Mouse (Mus musculus): ENCODE measurements around the gene Plcb1. TPM values are rescaled to one million over a fixed set of nuclear protein-coding genes. Genes with fewer than 3 reads are reported as not detected.

The Plcb1 gene
- polyA plus RNA-seq, 1 experiment from 2014 or later: 7.9 TPM

DNA sequence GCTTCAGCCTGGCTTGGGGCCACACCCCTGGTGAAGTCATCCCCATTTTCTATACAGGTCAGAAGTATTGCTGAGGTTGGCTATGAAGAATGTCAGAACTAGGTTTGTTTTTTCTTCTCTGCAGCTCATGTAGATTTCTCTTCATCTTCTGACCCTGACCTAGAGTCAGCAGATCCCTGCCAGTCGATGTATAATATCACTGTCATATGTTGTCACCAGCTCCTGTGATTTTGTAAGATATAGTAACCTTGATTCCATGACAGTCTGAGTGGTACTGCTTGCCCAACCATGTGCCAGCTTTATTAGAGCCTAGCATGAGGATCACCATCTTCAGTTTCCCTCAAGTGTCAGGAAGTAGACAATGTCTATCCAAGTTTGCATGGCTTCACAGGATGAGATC is 233.7 kb downstream of the Plcb1 start:
- Histone ChIP-seq H3K9ac (ENCODE audit: low read depth, low read length) (no peak overlapping the region), H3K9me3 (ENCODE audit: control insufficient read depth, low read length) (no peaks in the 10 kb centered on the region), H3K27me3 (replicated peaks; ENCODE audit: control insufficient read depth, insufficient read depth, low read length) (no peaks in the 10 kb centered on the region), H3K36me3 (ENCODE audit: control insufficient read depth, insufficient read depth, low read length) (no peaks in the 10 kb centered on the region), H3K27ac (ENCODE audit: low read depth, low read length) (no peak overlapping the region), H3K4me2 (no peak overlapping the region), H3K4me3 (ENCODE audit: low read depth, low read length) (no peak overlapping the region), H3K4me1 (replicated peaks; ENCODE audit: control insufficient read depth, insufficient read depth, low read length) (no peaks in the 10 kb centered on the region)
- DNase-seq (ENCODE audit: low spot score) (no peak), ATAC-seq (replicated peaks; ENCODE audit: low FRiP score) (no peak)
- 78% methylated on average over 1 of the region's 1 CpGs for WGBS

DNA sequence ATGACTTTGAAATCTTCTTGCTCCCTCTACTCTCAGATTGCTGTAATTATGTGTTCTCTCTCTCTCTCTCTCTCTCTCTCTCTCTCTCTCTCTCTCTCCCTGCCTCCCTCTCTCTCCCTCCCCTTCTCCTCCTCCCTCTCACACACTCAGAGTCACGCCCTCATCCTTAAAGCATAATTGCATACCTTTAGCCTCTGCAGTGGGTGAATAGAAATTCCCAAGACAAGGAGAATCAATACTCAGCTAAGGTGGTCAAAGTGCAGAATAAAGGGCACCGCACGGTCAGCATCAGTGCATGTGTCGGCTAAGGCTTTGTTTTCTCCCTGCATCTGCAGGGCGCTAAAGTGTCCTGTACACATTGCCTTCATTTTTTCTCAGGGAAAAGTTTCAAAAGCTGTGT is 243.4 kb downstream of the Plcb1 start:
- no peak overlapping the region for H3K9ac ChIP-seq (ENCODE audit: low read depth, low read length)
- no peaks in the 10 kb centered on the region for H3K9me3 ChIP-seq (ENCODE audit: control insufficient read depth, low read length)
- no peaks in the 10 kb centered on the region for H3K36me3 ChIP-seq (ENCODE audit: control insufficient read depth, insufficient read depth, low read length)
- H3K4me3 ChIP-seq (ENCODE audit: low read depth, low read length): no peak overlapping the region
- H3K27ac ChIP-seq (ENCODE audit: low read depth, low read length): no peak overlapping the region
- H3K27me3 ChIP-seq (replicated peaks; ENCODE audit: control insufficient read depth, insufficient read depth, low read length): no peaks in the 10 kb centered on the region
- H3K4me2 ChIP-seq: no peak overlapping the region
- ATAC-seq (replicated peaks; ENCODE audit: low FRiP score) (no peak), DNase-seq (ENCODE audit: low spot score) (no peak)
- 77% methylated on average over 5 of the region's 5 CpGs for WGBS
- no peaks in the 10 kb centered on the region for H3K4me1 ChIP-seq (replicated peaks; ENCODE audit: control insufficient read depth, insufficient read depth, low read length)

DNA sequence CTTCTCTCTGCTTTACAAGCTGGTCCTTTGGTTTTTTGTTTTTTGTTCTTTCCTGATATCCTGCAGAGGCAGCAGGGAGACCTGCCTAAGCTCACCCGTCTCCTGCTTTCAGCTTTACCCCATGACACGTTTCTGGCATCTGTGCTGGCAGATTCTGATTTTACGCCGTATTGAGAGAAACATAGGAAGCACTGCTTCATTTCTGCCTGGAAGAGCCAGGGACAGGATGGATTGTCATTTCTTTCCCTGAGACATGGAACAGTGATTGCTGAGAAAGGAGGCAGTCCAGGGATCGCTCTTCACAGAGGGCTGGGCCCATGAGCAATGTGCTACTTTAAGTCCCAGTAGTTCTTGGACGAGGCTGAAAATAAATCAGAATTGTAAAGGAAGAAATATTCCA is 243.8 kb downstream of the Plcb1 start:
- Histone ChIP-seq H3K27me3 (replicated peaks; ENCODE audit: control insufficient read depth, insufficient read depth, low read length) (no peaks in the 10 kb centered on the region), H3K27ac (ENCODE audit: low read depth, low read length) (no peak overlapping the region), H3K4me1 (replicated peaks; ENCODE audit: control insufficient read depth, insufficient read depth, low read length) (no peaks in the 10 kb centered on the region), H3K9ac (ENCODE audit: low read depth, low read length) (no peak overlapping the region), H3K9me3 (ENCODE audit: control insufficient read depth, low read length) (no peaks in the 10 kb centered on the region), H3K4me2 (no peak overlapping the region), H3K4me3 (ENCODE audit: low read depth, low read length) (no peak overlapping the region), H3K36me3 (ENCODE audit: control insufficient read depth, insufficient read depth, low read length) (no peaks in the 10 kb centered on the region)
- 62% methylated on average over 6 of the region's 6 CpGs for WGBS
- no peak for DNase-seq (ENCODE audit: low spot score)
- no peak for ATAC-seq (replicated peaks; ENCODE audit: low FRiP score)

DNA sequence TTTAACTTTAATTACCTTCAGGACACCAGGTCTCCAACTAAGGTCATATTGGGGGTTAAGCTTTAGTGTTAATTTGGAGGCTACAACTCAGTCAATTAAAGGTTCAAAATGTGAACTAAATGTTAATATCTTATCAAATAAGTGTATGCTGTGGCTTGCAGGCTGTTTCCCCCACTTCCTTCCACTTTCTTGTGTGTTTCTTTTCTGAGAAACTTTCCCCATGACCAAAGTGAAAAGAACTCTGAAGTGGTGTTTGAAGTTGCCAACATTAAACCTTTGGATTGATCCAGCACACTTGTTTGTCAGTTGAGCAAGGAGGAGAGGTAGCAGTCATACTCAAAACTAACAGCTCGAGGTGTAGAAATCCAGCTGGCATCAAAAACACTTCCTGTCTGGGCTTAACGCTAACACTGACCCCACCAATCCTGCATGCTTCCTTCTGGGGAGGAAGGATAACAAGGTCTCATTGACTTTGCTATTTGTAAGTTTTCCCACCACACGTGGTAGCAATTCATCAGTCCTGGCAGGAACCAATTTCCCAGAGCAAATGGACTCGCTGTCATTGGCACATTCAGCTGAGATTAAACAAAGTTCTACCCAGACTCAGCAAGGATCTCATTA is 249.9 kb downstream of the Plcb1 start:
- Histone ChIP-seq H3K4me2 (no peak overlapping the region), H3K4me3 (ENCODE audit: low read depth, low read length) (no peak overlapping the region), H3K9ac (ENCODE audit: low read depth, low read length) (no peak overlapping the region), H3K9me3 (ENCODE audit: control insufficient read depth, low read length) (no peaks in the 10 kb centered on the region), H3K4me1 (replicated peaks; ENCODE audit: control insufficient read depth, insufficient read depth, low read length) (no peaks in the 10 kb centered on the region), H3K27me3 (replicated peaks; ENCODE audit: control insufficient read depth, insufficient read depth, low read length) (no peaks in the 10 kb centered on the region), H3K27ac (ENCODE audit: low read depth, low read length) (no peak overlapping the region), H3K36me3 (ENCODE audit: control insufficient read depth, insufficient read depth, low read length) (no peaks in the 10 kb centered on the region)
- 7% methylated on average over 4 of the region's 4 CpGs for WGBS
- DNase-seq (ENCODE audit: low spot score) (no peak), ATAC-seq (replicated peaks; ENCODE audit: low FRiP score) (0 out of 2 replicates have a peak, but pooled peaks have one; percentile 15)

DNA sequence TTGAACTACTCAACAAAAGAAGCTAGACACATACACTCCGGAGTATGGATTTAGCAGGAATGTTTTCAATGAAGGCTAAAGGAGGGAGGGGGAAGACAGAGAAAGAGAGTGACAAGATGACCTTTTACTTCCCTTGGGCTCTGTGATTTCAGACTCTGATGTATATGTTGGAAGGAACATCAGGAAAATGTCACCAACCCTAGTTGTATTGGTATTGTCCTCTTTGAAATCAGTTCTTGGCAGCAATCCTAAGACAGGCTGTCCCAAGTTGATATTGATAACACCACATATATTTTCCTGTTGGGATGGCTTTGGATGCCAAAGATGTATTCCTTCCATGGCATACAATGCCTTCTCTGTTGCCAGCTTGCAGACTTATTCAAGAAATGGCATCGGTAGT is 262.9 kb downstream of the Plcb1 start:
- Histone ChIP-seq H3K4me1 (replicated peaks; ENCODE audit: control insufficient read depth, insufficient read depth, low read length) (no peaks in the 10 kb centered on the region), H3K4me2 (no peak overlapping the region), H3K27me3 (replicated peaks; ENCODE audit: control insufficient read depth, insufficient read depth, low read length) (no peaks in the 10 kb centered on the region), H3K9ac (ENCODE audit: low read depth, low read length) (no peak overlapping the region), H3K27ac (ENCODE audit: low read depth, low read length) (no peak overlapping the region), H3K4me3 (ENCODE audit: low read depth, low read length) (no peak overlapping the region), H3K9me3 (ENCODE audit: control insufficient read depth, low read length) (no peaks in the 10 kb centered on the region), H3K36me3 (ENCODE audit: control insufficient read depth, insufficient read depth, low read length) (no peaks in the 10 kb centered on the region)
- WGBS: 83% methylated on average over 2 of the region's 2 CpGs
- ATAC-seq (replicated peaks; ENCODE audit: low FRiP score): no peak
- no peak for DNase-seq (ENCODE audit: low spot score)

DNA sequence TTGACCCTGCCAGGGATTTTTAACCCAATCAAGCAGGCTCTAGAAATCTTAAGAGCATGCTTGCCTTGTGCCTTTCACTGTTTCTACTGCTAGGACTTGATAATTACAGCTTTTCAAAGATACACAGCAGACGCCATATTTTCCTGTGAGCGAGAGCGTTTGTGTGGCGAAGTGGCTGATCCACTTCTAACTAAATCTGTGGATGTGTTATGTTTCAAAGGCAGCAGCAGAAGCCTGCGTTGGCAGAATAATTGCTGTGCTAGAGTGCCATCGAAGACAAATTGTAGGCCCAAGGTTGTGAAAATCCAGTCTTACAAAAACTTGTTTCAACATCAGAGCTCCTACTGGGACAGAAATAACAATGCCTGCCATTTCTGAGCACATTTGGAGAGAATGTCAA is 263.4 kb downstream of the Plcb1 start:
- WGBS: 77% methylated on average over 6 of the region's 6 CpGs

DNA sequence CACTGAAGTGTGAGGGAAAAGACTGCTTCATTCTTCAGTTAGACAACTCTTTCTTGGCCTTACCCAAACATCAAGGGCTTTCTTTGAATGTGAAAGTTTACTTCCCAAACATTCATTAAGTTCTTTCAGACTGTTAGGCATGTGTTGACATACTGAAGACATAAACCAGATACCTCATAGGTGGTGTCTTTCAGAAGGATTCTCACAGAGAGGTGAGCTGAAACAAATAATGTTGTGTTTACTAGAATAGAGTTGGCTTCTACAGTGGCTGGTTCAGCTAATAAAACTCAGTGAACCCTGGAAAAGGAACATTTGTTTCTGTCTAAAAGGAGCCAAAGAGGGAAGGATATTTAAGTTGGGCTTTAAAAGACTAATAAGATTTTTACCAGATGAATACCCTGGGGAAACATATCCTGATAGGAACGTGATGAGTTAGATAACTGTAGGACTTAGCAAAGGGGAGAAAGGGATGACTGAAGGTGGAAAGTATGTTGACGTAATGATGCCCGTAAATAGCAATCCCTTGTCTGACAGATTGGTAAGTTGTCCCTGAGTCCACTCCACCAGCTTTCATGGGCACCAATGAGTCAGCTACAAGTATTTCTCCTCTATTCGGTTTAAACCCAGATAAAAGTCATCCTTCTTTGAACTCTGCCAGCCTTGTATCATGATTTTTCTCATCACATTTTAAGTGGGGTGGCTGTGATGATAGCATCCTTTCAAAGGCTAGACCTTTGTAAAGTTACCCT is 265.8 kb downstream of the Plcb1 start:
- H3K36me3 ChIP-seq (ENCODE audit: control insufficient read depth, insufficient read depth, low read length): no peaks in the 10 kb centered on the region
- no peak overlapping the region for H3K9ac ChIP-seq (ENCODE audit: low read depth, low read length)
- H3K4me2 ChIP-seq: no peak overlapping the region
- ATAC-seq (replicated peaks; ENCODE audit: low FRiP score): no peak
- WGBS: 65% methylated on average over 4 of the region's 4 CpGs
- no peak for DNase-seq (ENCODE audit: low spot score)
- no peaks in the 10 kb centered on the region for H3K4me1 ChIP-seq (replicated peaks; ENCODE audit: control insufficient read depth, insufficient read depth, low read length)
- H3K27ac ChIP-seq (ENCODE audit: low read depth, low read length): no peak overlapping the region
- no peaks in the 10 kb centered on the region for H3K9me3 ChIP-seq (ENCODE audit: control insufficient read depth, low read length)
- no peaks in the 10 kb centered on the region for H3K27me3 ChIP-seq (replicated peaks; ENCODE audit: control insufficient read depth, insufficient read depth, low read length)
- no peak overlapping the region for H3K4me3 ChIP-seq (ENCODE audit: low read depth, low read length)

More for the DNA sequence above, 263.4 kb downstream of the Plcb1 start:
- Histone ChIP-seq H3K9me3 (ENCODE audit: control insufficient read depth, low read length) (no peaks in the 10 kb centered on the region), H3K27me3 (replicated peaks; ENCODE audit: control insufficient read depth, insufficient read depth, low read length) (no peaks in the 10 kb centered on the region), H3K36me3 (ENCODE audit: control insufficient read depth, insufficient read depth, low read length) (no peaks in the 10 kb centered on the region), H3K27ac (ENCODE audit: low read depth, low read length) (no peak overlapping the region), H3K4me2 (no peak overlapping the region), H3K9ac (ENCODE audit: low read depth, low read length) (no peak overlapping the region), H3K4me3 (ENCODE audit: low read depth, low read length) (no peak overlapping the region), H3K4me1 (replicated peaks; ENCODE audit: control insufficient read depth, insufficient read depth, low read length) (no peaks in the 10 kb centered on the region)
- DNase-seq (ENCODE audit: low spot score): no peak
- ATAC-seq (replicated peaks; ENCODE audit: low FRiP score): no peak

DNA sequence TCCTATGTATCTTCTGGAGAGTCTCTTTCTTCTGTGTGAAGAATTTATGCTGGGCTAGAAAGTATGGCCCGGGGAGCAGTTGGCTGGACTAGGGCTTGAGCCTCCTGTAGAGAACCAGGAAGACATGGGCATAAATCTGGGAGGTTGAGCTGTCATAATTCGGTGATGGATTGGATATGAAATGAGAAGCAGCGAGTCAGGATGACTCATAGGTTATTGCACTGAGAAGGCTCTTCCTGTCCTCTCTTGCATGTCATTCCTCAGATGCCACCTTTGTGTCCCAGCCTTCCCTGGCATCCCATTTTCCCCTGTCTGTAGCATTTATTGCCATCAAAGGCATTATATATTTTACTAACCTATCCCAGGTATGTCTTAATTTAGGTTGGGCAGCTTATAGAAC is 267.5 kb downstream of the Plcb1 start:
- 78% methylated on average over 3 of the region's 3 CpGs for WGBS
- Histone ChIP-seq H3K27me3 (replicated peaks; ENCODE audit: control insufficient read depth, insufficient read depth, low read length) (no peaks in the 10 kb centered on the region), H3K4me3 (ENCODE audit: low read depth, low read length) (no peak overlapping the region), H3K9me3 (ENCODE audit: control insufficient read depth, low read length) (no peaks in the 10 kb centered on the region), H3K27ac (ENCODE audit: low read depth, low read length) (no peak overlapping the region), H3K4me1 (replicated peaks; ENCODE audit: control insufficient read depth, insufficient read depth, low read length) (no peaks in the 10 kb centered on the region), H3K9ac (ENCODE audit: low read depth, low read length) (no peak overlapping the region), H3K4me2 (no peak overlapping the region), H3K36me3 (ENCODE audit: control insufficient read depth, insufficient read depth, low read length) (no peaks in the 10 kb centered on the region)
- DNase-seq (ENCODE audit: low spot score) (no peak), ATAC-seq (replicated peaks; ENCODE audit: low FRiP score) (no peak)

DNA sequence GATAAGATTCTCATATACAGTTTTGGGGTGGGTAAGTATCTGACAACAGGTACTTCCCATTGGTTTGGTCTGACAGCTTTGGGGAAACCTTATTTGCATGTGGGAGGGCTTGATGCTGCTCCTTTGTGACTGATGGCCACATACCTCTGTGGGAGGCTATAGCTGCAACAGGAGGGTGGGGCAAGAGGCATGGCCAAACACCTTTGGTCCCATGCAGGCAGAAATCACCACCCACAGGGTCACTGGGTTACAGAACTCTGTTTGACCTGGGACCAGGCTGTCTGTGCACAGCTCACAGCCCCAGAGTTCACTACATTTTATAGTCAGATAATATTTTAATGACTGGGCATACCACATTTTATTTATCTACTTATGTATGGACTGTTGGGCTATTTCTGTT is 281.6 kb downstream of the Plcb1 start:
- no peak for ATAC-seq (replicated peaks; ENCODE audit: low FRiP score)
- Histone ChIP-seq H3K27me3 (replicated peaks; ENCODE audit: control insufficient read depth, insufficient read depth, low read length) (no peaks in the 10 kb centered on the region), H3K9me3 (ENCODE audit: control insufficient read depth, low read length) (no peaks in the 10 kb centered on the region), H3K4me3 (ENCODE audit: low read depth, low read length) (no peak overlapping the region), H3K4me1 (replicated peaks; ENCODE audit: control insufficient read depth, insufficient read depth, low read length) (no peaks in the 10 kb centered on the region), H3K4me2 (no peak overlapping the region), H3K36me3 (ENCODE audit: control insufficient read depth, insufficient read depth, low read length) (no peaks in the 10 kb centered on the region), H3K27ac (ENCODE audit: low read depth, low read length) (no peak overlapping the region), H3K9ac (ENCODE audit: low read depth, low read length) (no peak overlapping the region)
- no peak for DNase-seq (ENCODE audit: low spot score)

All from liver, embryonic 11.5 days (tissue).